Mouse (Mus musculus) left cerebral cortex, adult 6 months (tissue): ENCODE results near the gene Defb28. TPM values are rescaled to one million over a fixed set of nuclear protein-coding genes. Genes with fewer than 3 reads are reported as not detected.

Experiments
- long read RNA-seq, 2 experiments: library from polyadenylated mRNA; unstranded; transcript quantifications; one replicate each; pipeline ENCODE4 v2.0.0; 2019 to 2020
- polyA plus RNA-seq: library from polyadenylated mRNA; unstranded; fragments of <200 nt; fragmentation: Nextera tagmentation; gene quantifications from 2 replicates; pipeline ENCODE4 v1.2.3, GENCODE M21; 2021

Defb28 gene
- polyA plus RNA-seq = not detected in 2 replicates
- long read RNA-seq, experiment 1 = 0 reads
- long read RNA-seq, experiment 2 = 0 reads

DNA sequence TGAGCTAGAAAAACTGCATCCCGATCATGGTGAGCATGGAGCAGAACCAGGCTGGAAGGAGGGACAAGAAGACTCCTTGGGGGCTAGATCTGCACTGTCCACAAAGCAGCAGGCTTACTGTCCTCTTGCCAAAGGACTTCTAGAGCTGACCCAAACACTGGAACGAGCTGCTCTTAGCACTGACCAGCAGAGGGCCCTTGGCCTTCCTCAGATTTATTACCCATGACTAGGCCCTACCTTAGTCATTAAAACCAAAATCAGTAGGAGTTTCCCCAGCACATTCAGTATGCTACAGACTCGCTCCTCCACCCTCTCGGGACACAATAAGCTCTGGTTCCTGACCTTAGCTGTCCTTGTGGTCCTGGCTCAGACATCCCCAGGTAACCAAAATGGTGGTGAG lies at the start of gene Defb28:
Gene Defb28 (plus strand): TSS at position 275 of the 400 bp plus-strand sequence.

DNA sequence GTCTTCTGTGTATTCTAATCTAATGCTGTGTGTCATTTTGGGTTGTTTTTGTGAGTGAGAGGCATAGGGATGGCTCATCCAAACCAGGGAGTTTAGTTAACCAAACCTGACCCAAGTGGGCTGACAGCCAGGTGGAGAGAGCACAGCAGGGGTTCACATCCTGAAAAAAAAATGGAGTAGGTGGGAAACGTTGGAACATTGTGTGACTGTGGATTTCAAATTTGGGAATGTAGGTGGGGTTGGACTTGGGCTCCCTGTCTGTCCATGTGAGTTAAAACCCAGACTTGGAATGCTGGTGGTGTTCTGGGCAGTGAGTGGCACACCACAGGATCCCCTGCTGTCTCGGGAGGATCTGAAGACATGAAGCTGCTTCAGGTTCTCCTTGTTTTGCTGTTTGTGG lies 41.3 kb upstream of the Defb28 start, which contains the start of gene Defb20:
Gene Defb20 (plus strand): TSS at position 301 of the 400 bp plus-strand sequence.

DNA sequence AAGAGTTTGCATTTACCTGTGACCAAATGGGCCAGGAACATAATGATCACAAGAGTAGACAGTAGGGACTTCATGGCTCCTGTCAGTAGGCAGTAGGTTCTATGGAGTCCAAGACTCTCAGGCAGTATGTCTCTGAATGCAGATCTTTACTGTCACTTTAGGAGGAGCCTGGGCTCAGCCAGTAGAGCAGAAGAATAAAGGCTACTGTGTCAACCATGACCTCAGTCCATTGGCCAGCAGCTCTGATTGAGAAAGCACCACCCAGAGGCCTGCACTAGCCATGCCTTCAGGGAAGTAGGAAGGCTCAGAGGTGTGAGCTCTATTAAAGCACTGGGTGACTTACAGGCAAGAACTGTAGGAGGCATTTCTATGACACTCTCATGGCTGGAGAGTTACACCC lies 28.0 kb upstream of the Defb28 start, which contains the start of gene Defb22:
Gene Defb22 (minus strand): TSS at position 101 of the 400 bp plus-strand sequence.

DNA sequence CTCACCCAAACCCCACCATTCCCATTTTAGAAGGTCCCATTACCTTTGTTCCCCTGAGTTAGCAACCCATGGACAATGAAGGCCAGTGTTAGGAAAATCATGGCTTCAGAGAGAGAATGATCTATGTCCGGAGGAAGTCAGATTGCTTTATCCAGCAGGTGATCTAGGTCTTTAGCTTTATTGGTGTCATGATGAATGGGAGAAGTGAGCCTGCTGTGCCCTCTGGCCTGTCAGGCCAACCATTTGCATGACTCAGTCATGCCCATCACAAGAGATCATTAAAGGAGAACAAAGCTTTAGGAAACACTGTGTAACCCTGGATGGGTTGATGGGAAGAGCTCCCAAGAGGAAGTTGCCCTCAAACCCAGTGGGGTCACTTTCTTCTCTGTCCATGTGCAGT lies 6.5 kb upstream of the Defb28 start, which contains the start of gene Defb26:
Gene Defb26 (minus strand): TSS at position 101 of the 400 bp plus-strand sequence.

DNA sequence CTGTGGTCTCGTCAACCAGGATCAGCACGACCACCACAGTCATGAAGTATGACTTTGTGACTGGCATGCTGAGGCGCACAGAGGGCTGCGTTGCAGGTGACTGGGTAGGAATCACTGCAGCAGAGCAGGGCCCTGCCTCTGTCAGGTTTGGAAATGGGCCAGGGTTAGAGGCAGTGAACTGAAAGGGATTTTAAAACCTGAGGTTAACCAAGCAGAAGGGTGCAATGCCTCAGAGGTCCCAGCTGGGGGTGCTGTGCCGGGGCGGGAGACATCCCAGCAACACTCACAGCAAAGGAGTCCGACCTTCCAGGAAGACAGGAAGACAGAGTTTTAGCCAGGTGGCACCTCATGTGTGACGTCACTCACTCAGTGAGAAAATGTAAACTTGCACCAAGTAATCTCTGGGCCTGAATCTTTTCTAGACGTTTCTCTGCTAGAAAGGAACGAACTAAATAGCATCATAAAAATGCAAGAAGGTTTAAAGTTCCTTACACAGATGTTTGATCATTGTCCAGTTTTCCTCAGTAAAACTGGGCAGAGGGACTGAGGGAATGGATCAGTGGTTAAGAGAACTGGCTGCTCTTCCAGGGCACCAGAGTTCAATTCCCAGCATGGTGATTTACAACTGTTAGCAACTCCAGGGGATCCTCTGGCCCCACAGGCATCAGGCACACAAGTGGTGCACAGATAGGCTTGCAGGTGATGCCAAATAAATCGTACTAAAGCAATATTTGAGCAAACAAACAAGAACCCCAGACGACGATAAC lies 22.1 kb downstream of the Defb28 start, which contains the start of gene Defb29:
Gene Defb29 (minus strand): TSS at position 155 of the 767 bp plus-strand sequence.

DNA sequence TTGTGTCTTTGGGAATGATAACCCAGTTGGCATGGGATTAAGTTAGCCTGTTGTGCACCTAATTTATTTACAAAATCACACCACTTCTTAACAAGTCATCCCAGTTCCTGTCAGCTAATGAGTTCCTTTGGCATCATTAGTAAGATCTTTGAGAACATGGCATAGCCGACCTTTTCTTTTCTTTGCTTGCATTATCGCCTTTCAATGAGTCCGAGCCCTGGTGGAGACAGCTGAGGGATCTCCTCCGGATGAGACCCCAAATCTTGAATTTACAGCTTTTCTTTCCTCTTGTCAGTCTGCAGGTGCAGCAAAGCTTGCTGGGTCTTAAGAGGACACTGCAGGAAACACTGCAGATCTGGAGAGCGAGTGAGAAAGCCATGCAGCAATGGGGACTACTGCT lies 51.0 kb downstream of the Defb28 start, which contains the start of gene Gm17416:
Gene Gm17416 (plus strand): TSS at position 301 of the 400 bp plus-strand sequence.

Other genes with a start within 250 kb of the Defb28 start
- 11.6 and 23.2 TPM in 2 replicates for gene Tbc1d20, start 224.4 kb upstream of the Defb28 start, polyA plus RNA-seq
- 94.8 and 96.8 TPM in 2 replicates for gene Rbck1, start 185.6 kb upstream of the Defb28 start, polyA plus RNA-seq
- gene Trib3, start 174.2 kb upstream of the Defb28 start, polyA plus RNA-seq = 0.64 and 0.85 TPM in 2 replicates
- gene Nrsn2, start 141.6 kb upstream of the Defb28 start, polyA plus RNA-seq = 89.7 and 118 TPM in 2 replicates
- 1.3 and 1.6 TPM in 2 replicates for gene Sox12, start 120.2 kb upstream of the Defb28 start, polyA plus RNA-seq
- 5.9 and 6.1 TPM in 2 replicates for gene Zcchc3, start 103.2 kb upstream of the Defb28 start, polyA plus RNA-seq
- gene 6820408C15Rik, start 102.7 kb upstream of the Defb28 start, polyA plus RNA-seq = 1.4 and 2.0 TPM in 2 replicates
- gene Defb23, start 53.6 kb upstream of the Defb28 start, polyA plus RNA-seq = not detected in 2 replicates
- not detected in 2 replicates for gene Defb20, start 41.2 kb upstream of the Defb28 start, polyA plus RNA-seq
- gene Defb22, start 28.1 kb upstream of the Defb28 start, polyA plus RNA-seq = not detected in 2 replicates
- gene Defb26, start 6.6 kb upstream of the Defb28 start, polyA plus RNA-seq = not detected in 2 replicates
- not detected in 2 replicates for gene Defb29, start 21.8 kb downstream of the Defb28 start, polyA plus RNA-seq
- gene Gm17416, start 51.1 kb downstream of the Defb28 start, polyA plus RNA-seq = not detected in 2 replicates
- not detected in 2 replicates for gene Defb21, start 54.5 kb downstream of the Defb28 start, polyA plus RNA-seq
- gene Defb19, start 62.1 kb downstream of the Defb28 start, polyA plus RNA-seq = not detected in 2 replicates
- gene Defb45, start 81.1 kb downstream of the Defb28 start, polyA plus RNA-seq = not detected in 2 replicates
- not detected in 2 replicates for gene Defb36, start 86.1 kb downstream of the Defb28 start, polyA plus RNA-seq
- gene Defb25, start 104.8 kb downstream of the Defb28 start, polyA plus RNA-seq = not detected in 2 replicates
- gene Rem1, start 108.7 kb downstream of the Defb28 start, polyA plus RNA-seq = 0.38 and 0.47 TPM in 2 replicates
- 53.8 and 63.9 TPM in 2 replicates for gene H13, start 151.2 kb downstream of the Defb28 start, polyA plus RNA-seq
- gene Mcts2, start 168.8 kb downstream of the Defb28 start, polyA plus RNA-seq = 19.3 and 26.8 TPM in 2 replicates
- gene Id1, start 218.0 kb downstream of the Defb28 start, polyA plus RNA-seq = 15.0 and 15.2 TPM in 2 replicates
- gene Cox4i2, start 235.9 kb downstream of the Defb28 start, polyA plus RNA-seq = 6.5 and 6.9 TPM in 2 replicates